Mouse (Mus musculus) cerebellum, postnatal 25 days (tissue): Measurements from ENCODE around the gene Sox15.

Experiments used
- DNase-seq, 2 experiments: peaks; one replicate each; pipeline ENCODE4 v3.0.0; 2021; ENCODE audit warnings: mixed read lengths in 2 of 2

Sox15 gene

GRCm38 (mm10) chr11:69645860-69646259 lies 9.3 kb upstream of the Sox15 start:
- no peak for DNase-seq

GRCm38 (mm10) chr11:69653399-69653798 lies 1.7 kb upstream of the Sox15 start:
- no peak for DNase-seq

GRCm38 (mm10) chr11:69654760-69655159 lies 354 bp upstream of the Sox15 start:
- DNase-seq: no peak

- DNase-seq: no peak
These were observed 946 bp downstream of the Sox15 start for GRCm38 (mm10) chr11:69656065-69656455.

GRCm38 (mm10) chr11:69656617-69657461 lies 1.7 kb downstream of the Sox15 start:
- DNase-seq: peak; percentile 61 to 71

- no peak for DNase-seq
These were observed 2.4 kb downstream of the Sox15 start for GRCm38 (mm10) chr11:69657462-69657881.

- peak in 1 of 2 experiments; percentile 30 for DNase-seq
These were observed 6.2 kb downstream of the Sox15 start for GRCm38 (mm10) chr11:69661221-69661881.

GRCm38 (mm10) chr11:69662213-69662966 lies 7.3 kb downstream of the Sox15 start, which contains the start of gene Mpdu1:
TSS of gene Mpdu1 (minus strand) at chr11:69662642.
- DNase-seq: peak; percentile 93 to 95

- no peak for DNase-seq
These were observed 8.0 kb downstream of the Sox15 start for GRCm38 (mm10) chr11:69662967-69663671.

- DNase-seq: peak in 1 of 2 experiments; percentile 37
These were observed 8.7 kb downstream of the Sox15 start for GRCm38 (mm10) chr11:69663795-69664194.

GRCm38 (mm10) chr11:69664841-69665240 lies 9.7 kb downstream of the Sox15 start:
- no peak for DNase-seq

GRCm38 (mm10) chr11:69665457-69665960 lies 10.4 kb downstream of the Sox15 start:
- DNase-seq: no peak

- DNase-seq: no peak
These were observed 11.0 kb downstream of the Sox15 start, which contains the start of gene Cd68 for GRCm38 (mm10) chr11:69665961-69666664. TSS of gene Cd68 (minus strand) at chr11:69666153.

- DNase-seq: no peak
These were observed 11.5 kb downstream of the Sox15 start for GRCm38 (mm10) chr11:69666665-69667005.

GRCm38 (mm10) chr11:69670786-69671725 lies 15.9 kb downstream of the Sox15 start:
- peak; percentile 96 to 98 for DNase-seq

GRCm38 (mm10) chr11:69671726-69672124 lies 16.6 kb downstream of the Sox15 start:
- DNase-seq: no peak

- DNase-seq: peak; percentile 100
These were observed 17.1 kb downstream of the Sox15 start, which contains the start of gene Eif4a1 for GRCm38 (mm10) chr11:69672211-69672706. TSS of gene Eif4a1 (minus strand) at chr11:69672423.

GRCm38 (mm10) chr11:69679144-69679543 lies 24.0 kb downstream of the Sox15 start:
- DNase-seq: no peak

GRCm38 (mm10) chr11:69680136-69680855 lies 25.2 kb downstream of the Sox15 start:
- peak in 1 of 2 experiments; percentile 43 for DNase-seq
